Mouse (Mus musculus) c-Kit-negative CD71-positive TER-119-positive erythroid progenitor cells, embryonic 14.5 days (primary cell): ENCODE results near the gene Tmem221.

Source experiments
- DNase-seq: peaks from one replicate; pipeline ENCODE4 v3.0.0-alpha.2; 2013; ENCODE audit warnings: low read depth, low spot score

The Tmem221 gene

GRCm38 (mm10) chr8:71579009-71579408 lies 20.3 kb upstream of the Tmem221 start:
- no peak for DNase-seq

GRCm38 (mm10) chr8:71577856-71578387 lies 19.3 kb upstream of the Tmem221 start:
- DNase-seq: no peak

GRCm38 (mm10) chr8:71575020-71575419 lies 16.3 kb upstream of the Tmem221 start:
- no peak for DNase-seq

- DNase-seq: no peak
These were observed 15.8 kb upstream of the Tmem221 start for GRCm38 (mm10) chr8:71574426-71574825.

GRCm38 (mm10) chr8:71572847-71573633 lies 14.4 kb upstream of the Tmem221 start:
- DNase-seq: no peak

GRCm38 (mm10) chr8:71572077-71572476 lies 13.4 kb upstream of the Tmem221 start:
- DNase-seq: no peak

GRCm38 (mm10) chr8:71570291-71570954 lies 11.8 kb upstream of the Tmem221 start:
- DNase-seq: no peak

GRCm38 (mm10) chr8:71569366-71570290 lies 11.0 kb upstream of the Tmem221 start:
- DNase-seq: no peak

- no peak for DNase-seq
These were observed 10.3 kb upstream of the Tmem221 start for GRCm38 (mm10) chr8:71568941-71569340.

- DNase-seq: no peak
These were observed 9.8 kb upstream of the Tmem221 start, which contains the start of gene Slc27a1 for GRCm38 (mm10) chr8:71568387-71568937. TSS of gene Slc27a1 (plus strand) at chr8:71568882.

GRCm38 (mm10) chr8:71567587-71567986 lies 8.9 kb upstream of the Tmem221 start:
- no peak for DNase-seq

GRCm38 (mm10) chr8:71566501-71566900 lies 7.8 kb upstream of the Tmem221 start, which contains the start of gene Nxnl1:
TSS of gene Nxnl1 (minus strand) at chr8:71566601.
- DNase-seq: no peak

GRCm38 (mm10) chr8:71563992-71564391 lies 5.3 kb upstream of the Tmem221 start:
- DNase-seq: no peak

- DNase-seq: no peak
These were observed 4.1 kb upstream of the Tmem221 start for GRCm38 (mm10) chr8:71562751-71563150.

GRCm38 (mm10) chr8:71561401-71561800 lies 2.7 kb upstream of the Tmem221 start:
- no peak for DNase-seq

- DNase-seq: no peak
These were observed 2.1 kb upstream of the Tmem221 start for GRCm38 (mm10) chr8:71560765-71561164.

- no peak for DNase-seq
These were observed 1.4 kb upstream of the Tmem221 start for GRCm38 (mm10) chr8:71560071-71560470.

- peak; percentile 63 for DNase-seq
These were observed 453 bp upstream of the Tmem221 start for GRCm38 (mm10) chr8:71558958-71559690.

- DNase-seq: no peak
These were observed 4.0 kb downstream of the Tmem221 start for GRCm38 (mm10) chr8:71554644-71555043.

GRCm38 (mm10) chr8:71554001-71554400 lies 4.7 kb downstream of the Tmem221 start:
- DNase-seq: no peak

- DNase-seq: no peak
These were observed 5.9 kb downstream of the Tmem221 start for GRCm38 (mm10) chr8:71552770-71553169.
